Mouse (Mus musculus): Measurements from ENCODE around the gene Cchcr1.
"Not testable (repeated sequence)": the region's sequence is repeated elsewhere in the genome, so short reads cannot be mapped to it uniquely, and the experiment has no call there.

Gene Cchcr1

DNA sequence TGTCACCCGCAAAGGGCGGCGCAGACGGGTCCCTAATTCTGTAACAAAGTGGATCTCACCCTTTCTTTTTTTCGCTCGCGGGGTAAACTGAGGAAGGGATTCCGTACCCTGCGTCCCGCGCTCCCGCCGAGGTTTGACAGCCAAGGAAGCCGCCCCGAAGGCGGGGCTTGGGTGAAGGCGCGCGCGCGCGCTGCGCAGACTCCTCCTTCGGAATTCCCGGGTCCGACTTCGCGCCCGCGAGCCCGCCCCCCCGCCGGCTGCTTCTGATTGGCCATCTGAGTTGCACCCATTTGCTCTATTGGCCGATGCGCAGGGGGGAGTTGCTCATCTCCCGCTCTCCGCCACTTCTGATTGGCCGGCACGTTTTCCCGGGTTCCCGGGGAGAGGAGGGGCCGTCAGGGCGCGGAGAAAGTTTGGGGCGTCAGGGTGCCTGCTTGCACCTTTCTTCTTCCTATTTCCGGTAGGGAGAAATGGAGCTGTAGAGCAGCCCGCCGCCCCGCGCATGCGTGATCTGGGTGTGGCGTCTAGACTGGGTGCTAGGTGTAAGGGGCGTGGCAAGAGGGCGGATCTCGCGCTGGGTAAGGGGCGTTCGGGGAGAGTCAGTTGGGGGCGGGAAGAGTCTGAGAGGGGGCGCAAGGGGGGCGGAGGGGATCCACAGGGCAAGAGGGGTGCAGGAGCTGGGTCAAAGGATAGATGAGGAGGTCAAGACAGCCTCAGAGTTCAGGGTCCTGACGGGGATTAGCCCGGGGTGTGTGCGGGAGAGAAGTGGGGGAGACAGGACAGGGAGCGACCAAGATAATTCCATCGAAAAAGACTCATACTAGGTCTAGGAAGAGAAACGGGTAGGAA, at the start of gene Cchcr1, which contains the start of gene Tcf19:
Gene Cchcr1, plus strand, starts transcription at position 449 of the 849 bp plus-strand sequence.
Gene Tcf19, minus strand, starts transcription at position 173 of the 849 bp plus-strand sequence.
- peak; percentile 34 for DNase-seq (ENCODE audit: low read depth, low spot score)

DNA sequence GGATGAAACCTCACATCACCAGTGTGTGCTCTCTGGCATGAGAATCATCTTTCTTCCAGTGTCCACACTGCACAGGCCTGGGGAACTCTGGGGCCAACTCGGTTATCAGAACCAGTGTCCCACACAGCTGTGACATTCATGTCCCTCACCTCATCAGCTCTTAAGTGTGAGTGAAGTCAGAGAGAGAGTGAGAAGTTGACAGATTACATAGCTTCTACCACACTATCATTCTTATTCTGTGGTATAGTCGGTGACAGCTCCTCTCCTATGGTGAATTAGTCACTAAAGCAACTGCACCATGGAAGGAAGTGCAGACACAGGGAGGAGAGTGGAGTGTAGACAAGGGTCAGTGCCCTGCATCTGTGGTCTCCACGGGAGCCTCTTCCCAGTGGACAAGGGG, 48.0 kb upstream of the Cchcr1 start:
- not testable (repeated sequence) for DNase-seq (ENCODE audit: low read depth, low spot score)

DNA sequence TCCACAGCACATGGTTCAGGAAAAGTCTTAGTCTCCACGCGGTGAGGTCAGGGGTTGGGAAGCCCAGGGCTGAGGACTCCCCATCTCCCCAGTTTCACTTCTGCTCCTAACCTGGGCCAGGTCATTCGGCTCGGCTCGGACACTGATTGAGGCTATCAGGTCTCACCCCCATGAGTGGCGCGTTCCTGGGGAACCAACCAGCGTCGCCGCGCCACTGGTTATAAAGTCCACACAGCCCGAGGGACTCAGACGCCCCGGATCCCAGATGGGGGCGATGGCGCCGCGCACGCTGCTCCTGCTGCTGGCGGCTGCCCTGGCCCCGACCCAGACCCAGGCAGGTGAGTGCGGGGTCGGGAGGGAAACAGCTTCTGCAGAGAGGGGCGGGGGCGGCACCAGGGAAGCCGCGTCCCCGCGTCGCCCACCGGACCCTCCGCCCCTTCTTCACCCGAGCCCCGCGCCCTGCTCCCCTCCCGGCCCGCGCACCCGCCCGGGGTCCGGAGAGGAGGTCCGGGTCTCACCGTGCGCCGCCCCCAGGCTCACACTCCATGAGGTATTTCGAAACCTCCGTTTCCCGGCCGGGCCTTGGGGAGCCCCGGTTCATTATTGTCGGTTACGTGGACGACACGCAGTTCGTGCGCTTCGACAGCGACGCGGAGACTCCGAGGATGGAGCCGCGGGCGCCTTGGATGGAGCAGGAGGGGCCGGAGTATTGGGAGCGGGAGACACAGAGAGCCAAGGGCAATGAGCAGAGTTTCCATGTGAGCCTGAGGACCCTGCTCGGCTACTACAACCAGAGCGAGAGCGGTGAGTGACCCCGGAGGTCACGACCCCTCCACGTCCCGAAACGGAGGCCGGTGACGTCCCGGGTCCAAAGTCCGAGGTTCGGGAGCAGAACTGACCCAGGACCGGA, 46.8 kb upstream of the Cchcr1 start, which contains the start of gene H2-Q10:
Gene H2-Q10, plus strand, starts transcription at position 248 of the 910 bp plus-strand sequence.
- DNase-seq (ENCODE audit: low read depth, low spot score), result no peak

DNA sequence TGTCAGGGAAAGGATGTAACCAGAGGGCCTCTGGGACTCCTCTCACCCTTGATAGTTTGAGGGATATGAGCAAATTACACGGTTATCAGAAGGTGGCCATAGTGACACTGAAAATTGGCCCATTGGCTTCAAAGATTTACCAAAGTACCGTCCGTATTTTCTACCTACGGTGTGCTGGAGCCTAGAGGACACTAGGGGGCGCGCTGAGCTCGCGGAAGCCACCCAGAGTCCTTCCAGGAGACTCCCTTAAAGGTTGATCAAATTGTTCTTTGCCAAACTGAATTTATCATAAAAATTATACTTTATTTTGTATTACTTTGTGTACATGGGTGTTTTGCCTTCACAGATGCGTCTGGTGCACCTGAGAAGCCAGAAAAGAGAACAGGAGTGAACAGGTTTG, 32.8 kb upstream of the Cchcr1 start:
- DNase-seq (ENCODE audit: low read depth, low spot score), result peak; percentile 20

DNA sequence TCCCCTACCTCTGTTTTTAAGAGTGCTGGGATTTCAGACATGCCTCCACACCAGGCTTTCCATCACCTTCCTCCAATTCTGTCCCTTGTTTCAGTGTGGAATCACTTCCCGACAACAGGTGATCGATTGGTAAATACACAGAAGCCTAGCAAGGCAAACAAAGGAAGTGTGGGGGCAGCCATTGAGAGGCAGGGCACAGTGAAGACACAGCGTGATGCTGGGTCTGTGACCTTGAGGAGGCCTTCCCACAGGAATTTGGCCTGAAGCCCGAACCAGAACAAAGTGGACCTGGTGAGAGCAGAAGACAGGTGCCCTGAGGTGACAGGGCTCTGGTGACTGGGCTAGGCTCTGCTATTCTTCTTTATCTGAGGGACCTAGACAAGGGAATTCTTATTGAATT, 31.2 kb upstream of the Cchcr1 start:
- no peak for DNase-seq (ENCODE audit: low read depth, low spot score)

DNA sequence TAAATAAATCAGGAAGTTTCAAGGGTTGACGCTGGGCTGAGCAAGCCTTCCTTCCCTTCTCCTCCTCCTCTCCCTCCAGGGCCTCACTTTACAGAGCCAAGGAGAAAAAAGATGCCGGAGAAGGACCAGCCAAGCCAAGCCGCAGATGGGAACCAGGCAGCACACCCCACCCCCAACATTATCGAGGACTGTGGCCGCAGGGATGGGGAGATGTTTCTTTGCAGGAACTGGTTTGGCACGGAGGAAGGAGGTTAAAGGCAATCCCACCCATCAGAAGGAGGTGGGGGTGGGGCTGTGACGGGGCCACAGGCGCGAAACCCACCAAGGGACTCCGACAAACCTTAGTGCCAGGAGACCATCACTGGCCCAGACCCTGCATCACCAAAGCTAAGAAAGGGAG, 30.2 kb upstream of the Cchcr1 start:
- DNase-seq (ENCODE audit: low read depth, low spot score), result no peak

DNA sequence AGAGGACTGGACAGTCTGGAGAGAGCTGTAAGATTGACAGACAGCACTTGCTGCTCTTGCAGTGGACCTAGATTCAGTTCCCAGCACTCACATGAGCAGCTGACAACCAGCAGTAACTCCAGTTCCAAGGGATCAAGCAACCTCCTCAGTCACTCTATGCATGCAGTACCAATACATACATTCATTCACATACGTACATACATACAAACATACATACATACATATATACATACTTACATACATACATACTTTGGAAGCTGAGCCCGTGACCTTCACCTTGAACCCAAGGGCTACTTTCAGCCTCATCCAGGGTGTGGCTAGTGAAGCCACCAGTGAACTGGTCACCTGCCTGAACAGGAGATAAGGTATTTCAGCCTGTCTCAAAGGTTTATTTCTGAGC, 28.9 kb upstream of the Cchcr1 start:
- no peak for DNase-seq (ENCODE audit: low read depth, low spot score)

DNA sequence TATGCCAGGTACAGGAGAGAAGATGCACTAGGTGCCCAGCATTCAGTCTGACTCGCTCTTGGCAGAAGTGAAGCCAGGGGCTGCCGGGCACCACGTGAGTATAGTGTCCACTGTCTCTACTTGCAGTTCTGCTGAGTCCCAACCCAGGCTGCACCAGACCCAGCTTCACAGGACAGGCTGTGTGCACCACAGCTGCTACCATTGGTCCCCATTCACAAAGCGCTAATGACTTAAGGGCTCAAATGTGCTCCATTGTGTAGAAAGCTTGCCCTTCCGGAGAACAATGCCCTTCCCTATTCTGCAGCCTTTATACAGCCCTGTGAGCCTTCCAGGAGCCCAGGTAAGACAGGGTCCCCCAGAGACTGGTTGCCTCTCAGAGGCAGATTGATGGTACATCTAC, 26.6 kb upstream of the Cchcr1 start:
- no peak for DNase-seq (ENCODE audit: low read depth, low spot score)

DNA sequence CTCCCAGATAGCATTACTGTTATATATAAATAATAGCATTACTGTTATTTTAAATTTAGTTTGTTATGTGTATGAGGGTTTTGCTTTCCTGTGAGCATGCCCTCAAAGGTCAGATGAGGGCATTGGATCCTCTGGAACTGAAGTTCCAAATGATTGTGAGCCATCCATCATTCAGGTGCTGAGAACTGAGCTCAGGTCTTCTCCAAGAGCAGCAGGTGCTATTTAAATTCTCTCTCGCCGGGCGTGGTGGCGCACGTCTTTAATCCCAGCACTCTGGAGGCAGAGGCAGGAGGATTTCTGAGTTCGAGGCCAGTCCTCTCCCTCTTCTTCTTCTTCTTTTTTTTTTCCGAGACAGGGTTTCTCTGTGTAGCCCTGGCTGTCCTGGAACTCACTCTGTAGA, 19.8 kb upstream of the Cchcr1 start:
- no peak for DNase-seq (ENCODE audit: low read depth, low spot score)

DNA sequence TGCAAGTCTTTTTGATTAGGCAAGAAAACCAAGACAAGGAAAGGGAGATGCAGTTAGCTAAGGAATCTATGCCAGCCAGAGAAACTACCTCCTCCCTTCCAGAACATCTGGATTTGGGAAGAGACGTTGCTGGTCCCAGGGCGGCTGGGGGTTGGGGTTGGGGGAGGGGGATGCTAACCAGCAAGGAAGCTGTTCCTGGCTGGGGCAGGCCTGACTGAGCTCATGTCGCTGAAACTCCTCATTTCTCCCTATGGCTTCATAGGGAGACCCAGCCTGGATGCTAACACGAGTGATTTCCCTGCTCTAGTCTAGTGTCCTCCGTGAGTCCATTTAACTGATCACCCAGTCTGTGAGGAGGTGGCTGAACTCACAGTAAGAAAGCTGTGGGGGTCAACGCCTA, 14.7 kb upstream of the Cchcr1 start:
- DNase-seq (ENCODE audit: low read depth, low spot score), result no peak

DNA sequence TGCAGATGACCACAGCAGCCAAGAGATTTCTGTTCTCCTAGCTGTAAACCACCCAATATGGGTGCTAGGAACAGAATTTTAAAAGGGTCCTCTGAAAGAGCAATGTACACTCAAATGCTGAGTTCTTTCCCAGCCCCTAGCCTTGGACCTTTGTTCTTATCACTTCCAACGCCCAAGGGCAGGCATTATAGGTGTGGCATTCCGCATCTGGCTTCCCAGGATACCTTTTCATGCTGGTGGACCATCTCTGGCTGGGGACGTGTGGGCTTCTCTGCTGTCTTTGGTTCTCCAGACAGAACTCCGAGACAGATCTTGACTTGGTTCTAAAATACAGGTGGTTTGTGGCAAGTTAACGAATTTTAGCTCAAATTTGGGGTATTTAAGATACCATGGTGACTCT, 14.1 kb upstream of the Cchcr1 start:
- no peak for DNase-seq (ENCODE audit: low read depth, low spot score)

DNA sequence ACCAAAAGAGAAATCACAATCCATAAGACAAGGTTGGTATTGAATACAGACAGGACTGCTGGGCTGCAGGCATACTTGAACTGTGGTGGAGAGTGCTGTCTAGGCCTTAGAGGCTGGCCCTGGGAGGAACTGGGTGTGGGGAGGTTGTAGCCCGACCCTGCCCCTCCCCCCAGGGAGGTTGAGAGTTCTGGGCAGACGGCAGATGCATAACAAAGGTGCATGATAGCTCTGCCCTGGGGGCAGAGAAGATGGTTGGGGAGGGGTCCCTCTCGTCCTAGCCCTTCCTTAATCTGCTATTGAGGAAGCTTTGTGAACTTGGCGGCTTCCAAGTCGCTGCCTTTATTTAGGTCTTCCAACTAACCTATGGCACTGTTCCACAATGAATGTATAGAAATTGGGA, 13.1 kb upstream of the Cchcr1 start:
- DNase-seq (ENCODE audit: low read depth, low spot score), result no peak

DNA sequence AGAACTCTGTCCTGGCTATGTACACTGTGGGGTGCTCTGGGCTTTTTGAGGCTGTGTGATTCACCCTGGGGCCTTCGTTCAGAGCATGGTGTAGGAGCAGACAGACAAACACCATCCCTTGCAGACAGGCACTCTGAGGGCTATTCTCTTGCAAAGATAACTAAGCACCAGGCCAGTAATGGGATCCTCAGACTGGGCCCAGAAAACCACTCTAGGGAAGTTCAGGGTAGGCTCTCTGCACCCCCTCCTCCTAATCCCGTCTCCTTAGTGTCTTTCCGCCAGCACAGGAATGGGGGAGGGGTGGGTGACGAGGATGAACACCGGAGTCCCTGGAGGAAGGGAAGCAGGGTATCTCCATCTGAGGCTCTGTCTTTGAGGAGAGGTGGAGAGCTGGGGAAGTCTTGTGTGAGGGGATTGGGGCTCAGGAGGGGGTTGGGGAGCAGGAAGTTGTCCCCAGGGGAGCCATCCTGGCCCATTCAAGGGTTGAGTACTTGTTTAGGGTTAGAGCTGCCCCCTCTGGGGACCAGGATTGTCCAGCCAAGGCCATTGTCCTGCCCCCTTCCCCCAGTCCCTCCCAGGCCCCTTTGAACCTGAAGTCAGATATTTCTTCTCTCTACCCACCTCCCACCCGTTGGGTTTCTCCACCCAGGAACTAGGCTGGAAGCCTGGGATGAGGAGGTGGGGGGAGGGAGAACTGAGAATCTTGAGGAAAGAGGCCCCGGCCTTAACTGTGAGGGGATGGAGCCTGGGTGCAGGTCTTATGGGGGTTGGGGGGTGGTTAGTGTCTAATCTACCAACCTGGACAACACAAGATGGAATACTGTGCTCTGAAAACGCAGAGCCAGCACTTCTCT, 12.0 kb upstream of the Cchcr1 start:
- no peak for DNase-seq (ENCODE audit: low read depth, low spot score)

DNA sequence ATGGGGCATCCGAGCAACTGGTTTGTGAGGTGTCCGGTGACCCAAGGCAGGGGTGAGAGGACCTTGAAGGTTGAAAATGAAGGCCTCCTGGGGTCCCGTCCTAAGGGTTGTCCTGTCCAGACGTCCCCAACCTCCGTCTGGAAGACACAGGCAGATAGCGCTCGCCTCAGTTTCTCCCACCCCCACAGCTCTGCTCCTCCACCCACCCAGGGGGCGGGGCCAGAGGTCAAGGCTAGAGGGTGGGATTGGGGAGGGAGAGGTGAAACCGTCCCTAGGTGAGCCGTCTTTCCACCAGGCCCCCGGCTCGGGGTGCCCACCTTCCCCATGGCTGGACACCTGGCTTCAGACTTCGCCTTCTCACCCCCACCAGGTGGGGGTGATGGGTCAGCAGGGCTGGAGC, 11.1 kb upstream of the Cchcr1 start, which contains the start of gene Pou5f1:
Gene Pou5f1, plus strand, starts transcription at position 243 of the 400 bp plus-strand sequence.
- no peak for DNase-seq (ENCODE audit: low read depth, low spot score)

DNA sequence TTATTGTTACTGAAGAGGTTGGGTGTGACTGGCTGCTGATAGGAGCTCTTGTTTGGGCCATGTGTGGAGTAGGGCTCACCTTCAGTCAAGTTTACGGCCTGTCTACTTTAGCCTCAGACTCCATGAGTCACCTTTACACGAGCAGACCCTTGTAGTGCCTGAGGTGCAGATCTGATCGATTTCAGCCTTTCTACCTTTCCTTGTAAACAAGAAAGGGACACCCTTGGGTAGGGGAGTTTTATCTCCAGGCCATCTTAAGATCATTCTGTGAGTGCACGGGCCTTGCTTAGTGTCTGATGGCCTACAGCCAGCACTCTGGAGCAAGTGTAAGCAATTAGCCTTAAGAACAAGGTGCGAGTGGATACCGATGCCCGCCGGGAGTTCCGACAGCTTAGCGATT, 10.0 kb upstream of the Cchcr1 start:
- DNase-seq (ENCODE audit: low read depth, low spot score), result no peak

DNA sequence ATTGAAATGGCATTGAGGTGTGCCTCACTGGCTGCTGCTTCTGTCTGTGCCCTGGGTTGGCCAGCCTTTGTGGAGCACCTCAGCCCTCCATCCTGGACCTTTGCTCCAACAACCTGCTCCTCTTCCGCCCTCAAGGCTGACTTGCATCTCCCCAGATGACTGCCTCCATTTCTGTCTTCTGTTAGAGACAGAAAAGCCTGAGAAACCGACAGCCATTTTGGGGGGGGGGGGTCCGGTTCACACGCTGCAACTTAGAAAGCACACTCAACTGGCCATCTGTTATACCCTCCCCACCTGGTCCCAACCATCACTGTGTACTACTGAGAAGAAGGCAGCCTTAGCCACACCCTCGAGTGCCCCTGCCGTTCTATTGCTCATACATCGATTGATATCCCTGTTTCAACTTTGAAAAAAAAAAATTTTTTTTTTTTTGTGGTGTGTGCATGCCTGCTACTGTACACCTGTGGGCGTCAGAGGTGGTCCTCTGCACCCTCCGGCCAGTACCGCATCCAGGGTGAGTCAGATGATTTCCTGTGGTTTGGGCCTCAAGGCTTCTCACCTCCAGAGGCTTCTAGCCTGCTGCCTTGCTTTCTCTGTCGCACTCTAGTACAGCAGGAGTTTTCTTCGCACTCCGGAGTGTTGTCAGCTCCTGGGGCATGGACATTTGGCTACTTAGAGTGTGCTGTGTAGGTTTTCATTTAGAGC, 9.2 kb upstream of the Cchcr1 start:
- DNase-seq (ENCODE audit: low read depth, low spot score), result no peak

DNA sequence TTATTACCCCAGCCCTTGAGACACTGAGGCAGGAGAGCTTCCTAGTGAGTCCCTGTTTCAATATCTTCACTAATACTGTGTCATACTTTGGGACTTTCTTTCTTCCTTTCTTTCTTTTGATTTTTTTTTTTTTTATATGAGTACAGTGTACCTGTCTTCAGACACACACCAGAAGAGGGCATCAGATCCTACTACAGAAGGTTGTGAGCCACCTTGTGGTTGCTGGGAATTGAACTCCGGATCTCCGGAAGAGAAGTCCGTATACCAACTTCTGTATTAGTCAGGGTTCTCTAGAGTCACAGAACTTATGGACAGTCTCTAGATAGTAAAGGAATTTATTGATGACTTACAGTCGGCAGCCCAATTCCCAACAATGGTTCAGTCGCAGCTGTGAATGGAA, 8.6 kb upstream of the Cchcr1 start:
- DNase-seq (ENCODE audit: low read depth, low spot score), result not testable (repeated sequence)

DNA sequence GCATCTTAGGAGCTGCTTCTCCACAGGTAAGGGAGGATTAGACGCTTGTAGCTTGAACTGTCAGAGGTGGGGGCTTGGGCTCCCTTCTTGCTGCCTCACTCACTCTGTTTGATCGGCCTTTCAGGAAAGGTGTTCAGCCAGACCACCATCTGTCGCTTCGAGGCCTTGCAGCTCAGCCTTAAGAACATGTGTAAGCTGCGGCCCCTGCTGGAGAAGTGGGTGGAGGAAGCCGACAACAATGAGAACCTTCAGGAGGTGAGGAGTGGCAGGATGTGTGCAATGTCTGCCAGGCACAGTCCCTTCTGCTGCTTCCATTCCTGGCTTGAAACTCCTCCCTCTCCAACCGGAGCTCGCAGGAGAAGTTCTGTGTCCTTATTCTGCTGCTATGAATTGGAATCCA, 7.6 kb upstream of the Cchcr1 start:
- DNase-seq (ENCODE audit: low read depth, low spot score), result no peak

DNA sequence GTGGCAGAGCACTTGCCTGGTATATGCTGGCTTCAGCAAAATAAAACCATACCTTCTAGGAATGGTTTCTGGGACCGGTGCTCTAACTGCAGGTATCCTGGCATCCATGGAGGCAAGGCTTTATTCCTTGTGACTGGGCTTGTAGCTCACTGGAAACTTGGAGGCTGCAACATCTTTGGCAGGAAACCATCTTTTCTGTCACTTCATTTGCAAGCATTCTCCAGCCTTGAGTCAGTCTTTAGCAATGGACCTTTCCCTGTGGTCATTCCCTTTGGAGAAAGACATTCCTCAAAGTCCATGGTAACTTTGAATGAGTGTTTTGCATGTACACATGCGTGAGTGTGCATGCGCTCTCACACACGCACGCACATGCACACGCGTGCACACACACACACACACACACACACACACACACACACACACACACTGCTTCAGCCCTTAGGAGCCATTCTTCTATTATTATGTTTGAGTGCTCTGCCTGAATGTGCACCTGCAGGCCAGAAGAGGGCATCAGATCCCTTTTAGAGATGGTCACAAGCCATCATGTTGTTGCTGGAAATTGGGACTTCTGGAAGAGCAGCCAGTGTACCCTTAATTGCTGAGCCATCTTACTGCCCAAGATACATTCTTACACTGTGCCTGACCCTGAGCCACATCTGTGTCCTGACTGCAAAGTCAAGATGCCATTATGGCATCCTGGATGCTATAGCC, 3.8 kb upstream of the Cchcr1 start:
- no peak for DNase-seq (ENCODE audit: low read depth, low spot score)

DNA sequence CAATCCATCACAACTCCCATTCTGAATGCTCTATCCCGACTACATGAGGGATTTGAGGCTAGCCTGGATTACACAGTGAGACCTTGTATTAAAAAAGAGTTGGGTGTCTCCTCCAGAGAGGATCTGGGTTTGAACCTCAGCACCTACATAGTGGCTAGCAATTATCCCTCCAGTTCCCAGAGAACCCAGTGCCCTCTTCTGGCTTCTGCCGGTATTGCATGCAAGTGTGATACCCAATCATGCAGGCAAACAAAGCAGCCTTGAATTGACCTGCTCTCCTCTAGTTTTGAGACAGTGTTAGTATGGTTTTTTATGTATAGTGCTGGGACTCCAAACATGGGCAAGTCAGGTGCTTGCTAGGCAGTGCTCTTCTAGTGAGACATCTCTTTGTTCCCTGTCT, 3.0 kb upstream of the Cchcr1 start:
- DNase-seq (ENCODE audit: low read depth, low spot score), result peak; percentile 11

Data from retina, adult 2 months (tissue).